Mouse (Mus musculus): ENCODE results near the gene Cfap299.

DNA sequence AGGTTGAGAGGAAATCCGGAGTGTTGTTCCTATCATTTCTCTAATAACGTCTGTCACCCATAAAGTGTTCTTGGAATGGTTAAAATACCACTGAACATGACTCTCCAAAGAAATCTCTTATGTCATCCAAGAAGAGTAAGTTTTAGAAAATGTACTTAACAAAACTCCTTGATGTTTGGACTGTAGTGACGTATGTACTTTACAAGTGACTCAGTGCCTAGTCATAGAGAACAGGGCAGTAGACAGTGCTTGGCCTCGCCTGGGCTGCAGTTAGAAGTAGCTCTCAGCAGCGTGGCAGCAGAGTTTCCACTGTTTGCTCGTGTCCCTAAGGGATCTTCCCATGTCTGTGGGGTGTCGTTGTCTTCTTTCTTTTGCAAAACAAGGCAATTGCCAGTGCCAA, 101.0 kb downstream of the Cfap299 start:
- TF ChIP-seq CTCF (IDR thresholded peaks at IDR 0.05; ENCODE audit: control insufficient read depth, insufficient read depth, low read length) (no peak), POLR2A (IDR thresholded peaks at IDR 0.05; ENCODE audit: borderline replicate concordance, control insufficient read depth, low read depth, low read length) (no peak)
